Mouse (Mus musculus): ENCODE results near the gene Ap1g2.

Gene Ap1g2

DNA sequence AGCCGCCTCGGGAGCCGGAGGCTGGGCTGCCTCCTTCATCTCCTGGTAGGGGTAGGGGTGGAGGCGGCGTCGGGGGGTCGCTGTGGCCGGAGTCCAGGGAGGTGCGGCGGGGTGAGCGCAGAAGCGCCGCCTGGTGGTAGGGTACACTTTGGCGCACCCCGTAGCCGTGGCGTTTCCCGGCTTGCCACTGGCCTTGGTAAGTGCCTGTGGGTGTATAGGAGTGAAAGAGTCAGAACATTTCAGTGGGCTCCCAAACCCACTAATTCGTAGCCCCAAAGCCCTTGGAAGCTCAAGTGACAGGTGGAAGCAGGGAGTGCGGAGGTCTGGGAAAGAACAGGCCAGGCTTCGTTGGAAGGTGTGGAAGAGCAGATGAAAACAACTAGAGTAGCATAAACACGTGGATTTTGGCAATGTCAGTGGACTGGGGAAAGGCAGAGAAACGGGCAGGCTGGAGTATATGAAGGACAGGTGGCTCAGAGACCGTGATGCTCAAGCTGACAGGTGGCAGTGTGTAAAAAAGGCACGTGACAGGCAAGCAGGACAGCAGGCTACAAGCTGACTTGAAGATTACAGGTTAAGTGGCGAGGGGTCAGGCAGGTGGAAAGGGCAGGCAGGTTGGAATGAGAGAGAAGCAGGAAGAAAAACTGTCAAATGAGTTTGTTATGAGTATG is 7.7 kb upstream of the Ap1g2 start:
- no peak for DNase-seq (ENCODE audit: inconsistent ontology term)

DNA sequence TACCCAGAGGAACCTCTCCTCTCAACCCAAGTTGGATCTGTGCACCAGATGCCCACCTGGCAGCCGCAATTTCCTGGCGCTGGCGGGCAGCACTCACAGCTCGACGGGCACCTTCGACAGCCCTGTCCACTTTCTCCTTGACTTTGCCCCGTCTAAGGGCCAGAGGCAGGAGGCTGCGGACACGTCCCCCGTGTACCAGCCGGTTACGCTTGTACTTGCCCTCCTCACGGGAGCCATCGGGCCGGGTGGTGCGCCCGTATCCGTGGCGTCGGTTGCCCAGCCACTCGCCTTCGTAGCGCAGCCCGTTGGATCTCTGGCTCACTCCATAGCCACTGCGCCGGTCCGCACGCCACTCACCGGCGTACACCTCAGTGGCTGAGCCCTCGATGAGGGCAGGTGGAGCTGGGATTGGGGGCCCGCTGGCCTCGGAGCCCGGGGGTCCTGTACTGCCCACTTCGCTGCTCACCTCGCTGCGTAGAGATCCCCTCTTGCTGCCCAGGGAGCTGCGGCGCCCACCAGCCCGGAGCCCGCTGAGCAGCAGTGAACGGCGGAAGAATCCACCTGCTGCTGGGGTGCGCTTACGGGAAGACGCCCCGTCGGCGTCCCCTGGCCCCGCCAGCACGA is 7.1 kb upstream of the Ap1g2 start:
- no peak for DNase-seq (ENCODE audit: inconsistent ontology term)

DNA sequence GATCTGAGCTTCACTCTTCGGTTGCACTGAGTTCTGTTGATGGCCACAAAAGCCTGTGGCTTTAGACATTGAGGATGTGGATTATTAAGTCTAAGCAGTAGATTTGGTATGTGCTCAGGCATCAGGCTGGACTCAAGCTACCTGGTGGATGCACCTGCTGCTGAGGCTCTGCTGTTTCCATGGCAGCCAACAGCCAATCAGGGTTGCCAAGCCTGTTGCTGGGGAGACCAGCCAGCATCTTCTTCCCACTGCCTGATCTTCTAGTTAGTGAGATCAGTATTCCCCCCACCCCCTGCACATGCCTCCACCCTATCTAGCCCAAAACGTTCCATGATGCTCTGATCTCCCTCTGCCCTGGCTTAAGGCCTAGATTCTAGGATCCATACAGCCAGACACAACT is 5.3 kb upstream of the Ap1g2 start:
- no peak for DNase-seq (ENCODE audit: inconsistent ontology term)

DNA sequence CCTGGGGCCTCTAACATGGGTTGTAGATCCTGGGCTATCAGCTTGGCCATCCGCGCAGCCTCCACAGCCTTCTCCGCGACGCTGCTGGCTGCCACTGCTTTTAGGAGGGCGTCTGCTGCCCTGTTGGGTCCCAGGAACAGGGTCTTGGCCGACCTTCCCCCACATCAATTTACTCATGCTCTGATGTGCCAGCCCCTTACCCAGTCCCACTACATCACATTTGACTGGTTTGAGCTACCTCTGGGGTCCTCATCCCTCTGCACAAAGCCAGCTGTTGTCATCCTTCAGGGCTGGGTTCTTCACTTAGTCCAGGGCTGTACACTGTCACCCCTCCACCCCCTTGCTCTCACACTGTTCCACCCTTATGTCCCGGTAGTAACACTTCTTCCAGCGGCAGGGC is 3.7 kb upstream of the Ap1g2 start:
- no peak for DNase-seq (ENCODE audit: inconsistent ontology term)

DNA sequence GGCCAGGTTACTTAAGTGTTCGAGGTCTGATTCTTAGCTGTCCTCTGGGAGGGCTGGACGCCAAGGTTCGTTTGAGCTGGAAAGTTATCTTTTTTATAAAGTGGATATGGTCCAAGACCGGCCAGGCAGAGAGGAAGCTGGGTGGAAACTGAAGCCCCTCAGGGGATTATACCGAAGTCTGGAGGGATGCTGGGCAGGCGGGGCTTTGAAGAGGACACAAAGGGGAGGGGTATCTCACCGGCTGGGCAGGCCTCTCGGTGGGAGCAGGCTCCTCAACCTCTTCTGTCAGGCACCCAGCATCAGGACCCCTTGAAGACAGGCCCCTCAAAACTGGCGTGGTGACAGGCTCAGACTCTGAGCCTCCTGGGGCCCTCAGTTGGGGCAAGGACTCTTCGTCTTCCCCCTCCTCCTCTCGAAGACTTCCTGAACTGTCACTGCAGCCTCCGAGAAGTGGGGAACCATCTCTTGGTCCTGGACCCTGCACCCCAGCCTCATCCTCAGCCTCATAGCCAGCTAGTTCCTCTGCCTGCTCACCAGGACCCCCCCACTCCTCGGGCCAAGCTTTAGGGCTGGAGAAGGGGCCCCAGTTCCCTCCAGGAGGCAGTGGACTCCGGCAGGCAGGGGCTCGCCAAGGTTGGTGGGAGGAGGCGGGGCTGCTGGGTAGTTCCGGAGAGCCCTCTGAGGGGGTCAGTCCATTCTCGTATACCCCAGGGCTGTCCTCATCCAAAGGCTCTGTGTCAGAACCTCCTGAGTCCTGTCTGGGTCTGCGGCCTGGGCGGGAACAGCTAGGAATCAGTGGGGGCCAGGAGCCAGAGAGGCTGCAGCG is 2.9 kb upstream of the Ap1g2 start:
- DNase-seq (ENCODE audit: inconsistent ontology term), result no peak

DNA sequence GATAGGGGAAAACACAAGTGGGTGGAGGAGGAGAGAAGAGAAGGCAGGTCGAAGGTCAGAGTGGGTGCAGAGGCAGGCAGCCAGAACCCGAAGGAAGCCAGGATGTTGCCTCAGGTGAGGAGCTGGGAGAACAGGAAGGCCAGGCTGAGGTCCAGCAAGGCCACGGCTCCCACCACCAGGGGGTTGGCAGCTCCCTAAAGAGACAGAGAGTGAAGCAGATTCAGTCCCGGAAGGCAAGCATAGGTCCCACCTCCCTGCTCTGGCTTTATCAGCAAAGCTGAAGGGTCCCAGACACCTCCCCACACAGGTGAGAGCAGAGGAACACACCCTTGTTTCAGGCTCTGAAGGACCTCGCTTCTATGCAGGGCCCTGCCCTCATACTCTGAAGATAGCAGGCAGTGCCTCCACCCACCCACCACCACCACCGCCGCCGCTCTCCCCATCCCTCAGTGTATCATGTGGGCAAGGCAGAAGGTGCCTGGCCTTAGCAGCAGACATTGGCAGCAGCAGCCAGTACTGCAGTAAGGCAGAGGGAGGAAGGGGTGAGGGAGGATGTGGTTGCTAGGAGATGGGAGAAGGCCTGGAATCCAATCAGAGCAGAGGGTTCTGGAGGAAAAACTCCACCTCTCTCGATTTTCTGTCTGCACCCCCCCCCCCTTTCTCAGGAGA is 1.9 kb upstream of the Ap1g2 start:
- no peak for DNase-seq (ENCODE audit: inconsistent ontology term)

DNA sequence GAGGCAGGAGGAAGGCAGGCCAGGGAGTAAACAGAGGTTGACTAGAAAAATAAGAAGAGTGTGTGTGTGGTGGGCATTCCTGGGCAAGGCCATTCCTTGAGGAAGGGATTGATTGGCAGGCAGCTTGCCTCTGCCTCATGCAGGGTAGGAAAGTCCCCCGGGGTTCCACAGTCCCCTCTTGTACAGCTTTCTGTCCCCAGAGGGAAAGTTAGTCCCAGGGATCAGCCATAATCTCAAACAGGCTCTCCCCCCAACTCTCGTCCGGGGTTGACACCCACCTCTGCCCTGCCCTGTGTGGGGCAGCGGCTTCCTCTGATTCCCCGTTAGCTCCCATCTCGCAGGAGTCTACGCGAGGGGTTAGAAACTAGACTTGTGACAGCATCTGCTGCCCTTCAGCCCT is 597 bp upstream of the Ap1g2 start:
- no peak for DNase-seq (ENCODE audit: inconsistent ontology term)

DNA sequence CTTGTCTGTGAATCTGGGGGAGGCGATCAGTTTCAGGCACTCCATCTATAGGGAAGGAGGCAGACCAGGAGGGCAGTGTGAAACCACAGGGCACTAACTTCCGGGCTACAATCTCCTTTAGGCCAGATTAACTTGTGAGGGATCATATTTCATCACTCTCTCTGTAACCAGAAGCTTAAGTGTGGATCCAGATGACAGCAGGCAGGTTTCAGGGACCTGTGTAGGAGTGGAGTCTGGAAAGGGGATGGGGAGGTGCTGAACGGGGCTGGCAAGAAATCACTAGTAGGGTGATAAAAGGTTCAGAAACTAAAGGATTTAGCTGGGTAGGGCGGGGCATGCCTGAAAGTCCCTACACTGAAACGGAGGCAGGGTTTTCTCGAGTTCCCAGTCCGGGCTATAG is 1.0 kb downstream of the Ap1g2 start:
- no peak for DNase-seq (ENCODE audit: inconsistent ontology term)

DNA sequence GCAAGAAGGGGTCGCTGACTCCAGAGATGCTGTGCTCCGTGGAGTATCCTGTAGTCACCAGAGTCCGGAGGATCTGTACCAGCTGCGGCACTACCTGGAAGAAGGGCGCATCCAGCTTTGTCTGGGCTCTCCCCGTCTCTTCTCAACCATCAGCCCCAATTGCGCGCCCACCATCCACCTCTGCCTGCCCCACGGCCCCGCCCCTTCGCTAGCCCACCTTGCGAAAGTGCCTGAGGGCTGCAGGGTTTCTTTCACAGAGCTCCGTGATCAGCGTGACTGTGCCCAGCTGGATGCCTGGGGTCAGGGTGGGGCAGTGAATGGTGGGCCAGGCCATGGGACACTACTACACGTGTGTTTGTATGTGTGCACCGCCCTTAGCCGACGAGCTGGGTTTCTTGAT is 2.0 kb downstream of the Ap1g2 start:
- DNase-seq (ENCODE audit: inconsistent ontology term), result no peak

DNA sequence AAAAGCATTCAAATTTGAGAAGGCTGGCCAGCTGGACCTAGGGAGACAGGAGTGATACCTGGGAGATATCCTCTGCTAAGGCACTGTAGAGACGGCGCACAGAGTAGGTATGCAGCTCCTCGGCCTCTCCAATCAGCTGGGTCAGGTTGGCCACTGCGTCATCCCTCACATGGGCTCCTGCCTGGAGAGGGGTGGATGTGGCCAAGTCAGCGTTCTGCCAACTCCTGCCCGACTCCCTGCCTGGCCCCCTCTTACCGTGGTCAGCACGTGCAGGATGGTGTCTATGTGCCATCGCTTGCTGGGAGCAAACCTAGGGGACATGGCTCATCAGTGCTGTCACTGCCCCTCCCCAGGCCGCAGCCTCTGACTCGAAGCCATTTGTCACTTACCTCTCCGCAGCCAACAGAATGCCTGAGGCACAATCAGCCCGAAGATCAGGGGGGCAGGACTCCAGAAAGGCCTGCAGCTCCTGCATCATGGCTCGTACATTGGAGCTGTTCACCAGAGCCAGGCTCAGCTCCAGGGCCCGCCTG is 4.1 kb downstream of the Ap1g2 start:
- no peak for DNase-seq (ENCODE audit: inconsistent ontology term)

DNA sequence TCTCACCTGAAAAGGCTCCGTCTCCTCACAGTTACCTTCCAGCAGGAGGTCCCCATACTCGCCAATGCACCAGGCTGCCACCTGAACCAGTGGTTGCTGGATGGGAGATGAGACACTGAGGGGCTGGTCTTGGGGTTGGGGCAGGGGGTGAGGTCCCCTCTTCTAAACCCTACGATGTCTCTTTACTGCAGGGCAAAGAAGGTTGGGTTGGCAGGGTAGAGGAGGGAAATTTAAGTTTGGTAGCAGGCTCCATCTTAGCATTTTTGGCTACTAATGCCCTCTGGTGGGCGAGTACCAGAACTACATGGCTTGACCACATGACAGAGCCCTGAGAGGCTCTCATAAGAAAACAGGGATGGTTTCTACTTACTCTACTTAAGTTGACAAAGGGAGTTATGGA is 4.8 kb downstream of the Ap1g2 start:
- DNase-seq (ENCODE audit: inconsistent ontology term), result no peak

DNA sequence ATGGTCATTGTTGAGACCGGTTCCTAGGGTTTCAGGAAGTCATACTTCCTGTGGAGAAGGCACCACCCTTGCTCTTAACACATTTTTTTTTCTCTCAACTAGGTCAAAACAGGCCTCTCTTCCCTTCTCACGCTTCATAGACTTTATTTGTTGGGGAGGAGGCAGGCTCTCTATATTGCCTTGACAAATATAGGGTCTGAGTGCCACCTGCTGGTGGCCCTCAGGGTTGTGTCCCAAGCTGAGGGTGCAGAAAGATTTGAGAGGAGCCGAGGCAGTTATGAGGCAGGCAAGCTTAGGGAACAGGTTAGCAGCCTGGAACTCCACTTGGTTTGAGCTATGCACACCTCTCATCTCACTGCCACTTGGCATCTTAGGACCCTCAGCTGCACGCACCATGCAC is 8.3 kb downstream of the Ap1g2 start:
- peak; percentile 40 for DNase-seq (ENCODE audit: inconsistent ontology term)

DNA sequence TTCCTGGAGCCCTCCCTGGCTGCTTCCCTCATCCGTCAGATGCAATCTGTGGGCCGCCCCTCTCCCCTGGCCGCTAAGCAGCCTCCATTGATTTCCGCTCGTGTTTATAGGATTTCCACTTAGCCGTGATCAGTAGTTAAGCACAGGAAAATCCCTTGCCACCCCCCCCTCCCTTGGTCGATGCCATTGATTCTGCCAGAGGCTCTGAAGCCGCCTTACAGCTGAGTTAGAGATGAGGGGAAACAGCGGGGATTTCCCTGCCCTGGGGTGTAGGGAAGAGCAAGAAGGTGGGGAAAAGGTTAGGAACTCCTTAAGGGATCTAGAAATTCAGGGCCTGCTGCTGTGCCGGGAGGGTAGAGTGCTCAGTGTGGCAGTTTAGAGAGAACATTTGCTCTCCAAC is 8.7 kb downstream of the Ap1g2 start:
- DNase-seq (ENCODE audit: inconsistent ontology term), result no peak

DNA sequence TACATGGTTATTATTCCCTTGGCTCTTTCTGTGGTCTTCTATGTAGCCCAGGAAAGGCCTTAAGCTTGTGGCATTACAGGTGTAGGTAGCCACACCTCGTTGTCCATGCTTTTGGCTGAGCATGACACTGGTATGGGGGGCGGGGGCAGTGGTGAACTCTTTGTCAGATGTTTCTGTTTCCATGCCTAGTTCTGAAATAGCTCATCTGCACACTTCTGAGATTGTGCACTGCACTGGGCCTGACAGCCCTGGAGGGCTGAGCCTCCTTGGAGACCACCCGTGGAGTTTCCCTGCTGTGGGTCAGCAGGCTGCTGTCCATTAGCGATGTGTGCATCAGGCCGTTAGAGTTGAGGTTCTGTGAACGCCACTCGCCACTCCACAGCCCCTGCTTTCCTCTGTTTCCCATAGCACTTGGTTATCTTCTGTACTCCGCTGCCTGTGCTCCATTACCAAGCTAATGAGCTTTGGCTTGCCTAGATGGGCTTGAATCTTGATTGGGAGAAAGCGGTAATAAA is 9.8 kb downstream of the Ap1g2 start:
- DNase-seq (ENCODE audit: inconsistent ontology term), result no peak

DNA sequence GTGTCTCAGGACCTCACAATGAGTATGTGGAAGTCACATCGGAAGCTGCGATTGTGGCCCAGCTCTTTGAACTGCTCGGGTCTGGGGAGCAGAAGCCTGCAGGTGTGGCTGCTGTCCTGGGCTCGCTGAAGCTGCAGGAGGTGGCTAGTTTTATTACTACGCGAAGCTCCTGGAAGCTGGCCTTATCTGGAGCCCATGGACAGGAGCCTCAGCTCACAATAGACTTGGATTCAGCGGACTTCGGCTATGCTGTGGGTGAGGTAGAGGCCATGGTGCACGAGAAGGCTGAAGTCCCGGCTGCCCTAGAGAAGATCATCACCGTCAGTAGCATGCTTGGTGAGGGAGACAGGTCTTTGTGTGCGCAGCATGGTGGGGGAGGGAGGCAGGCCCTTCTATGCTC is 10.7 kb downstream of the Ap1g2 start:
- DNase-seq (ENCODE audit: inconsistent ontology term), result no peak

DNA sequence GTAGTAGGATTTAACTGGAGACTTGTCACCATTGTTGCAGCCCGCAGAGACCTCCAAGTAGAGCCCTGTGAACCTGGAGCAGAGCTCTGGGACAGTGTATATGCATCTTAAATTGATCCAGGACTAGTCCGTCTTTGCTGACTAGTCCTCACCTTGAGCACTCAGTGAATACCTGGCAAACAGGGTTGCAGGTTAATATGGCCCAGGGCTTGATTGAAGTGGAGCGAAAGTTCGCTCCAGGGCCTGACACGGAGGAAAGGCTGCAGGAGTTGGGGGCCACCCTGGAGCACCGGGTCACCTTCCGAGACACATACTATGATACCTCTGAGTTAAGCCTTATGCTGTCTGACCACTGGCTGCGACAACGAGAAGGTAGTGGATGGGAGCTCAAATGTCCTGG is 11.1 kb downstream of the Ap1g2 start:
- DNase-seq (ENCODE audit: inconsistent ontology term), result no peak

DNA sequence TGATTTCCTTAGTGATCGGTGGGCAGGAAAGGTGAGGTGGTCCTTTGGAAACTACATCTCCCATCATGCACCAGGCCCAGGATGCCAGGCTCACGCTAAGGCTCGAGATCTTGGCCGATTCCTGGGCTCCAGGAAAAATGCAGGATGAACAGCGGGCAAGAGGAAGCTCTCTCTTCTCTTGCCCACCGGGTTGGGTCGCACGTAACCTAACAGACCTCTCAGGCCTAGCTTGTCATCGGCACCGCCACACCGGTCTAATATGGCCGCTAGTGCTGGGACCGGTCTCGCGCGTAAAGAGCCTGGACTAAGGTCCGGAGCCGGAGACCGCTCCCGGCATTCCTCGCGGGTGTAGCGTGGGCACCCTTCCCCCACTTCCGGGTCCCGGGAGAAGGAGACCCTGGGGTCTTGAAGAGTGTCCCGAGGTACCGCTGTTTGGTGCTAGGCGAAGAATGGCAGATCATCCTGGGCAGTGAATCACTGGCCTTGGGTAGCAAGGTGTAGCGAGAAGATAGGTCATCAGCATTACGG is 11.6 kb downstream of the Ap1g2 start, which contains the start of gene Thtpa:
Thtpa (plus strand) TSS at position 81 of the 528 bp plus-strand sequence.
- peak; percentile 76 for DNase-seq (ENCODE audit: inconsistent ontology term)

DNA sequence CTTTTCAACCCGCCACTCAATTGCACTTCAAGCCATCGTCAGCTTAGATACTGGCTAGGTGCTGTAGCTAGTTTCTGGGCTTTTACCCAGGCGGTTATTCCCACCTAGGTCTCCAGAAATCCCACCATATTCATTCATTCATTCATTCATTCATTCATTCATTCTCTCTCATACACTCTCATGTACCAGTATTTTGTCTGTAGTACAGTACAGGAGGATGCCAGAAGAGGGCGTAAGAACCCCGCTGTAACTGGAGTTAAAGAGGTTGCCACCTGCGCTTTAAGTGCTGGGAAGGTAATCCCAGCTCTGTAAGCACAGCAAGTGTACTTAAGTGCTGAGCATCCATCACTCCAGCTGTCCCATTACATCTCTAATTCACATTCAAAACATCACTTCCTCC is 12.5 kb downstream of the Ap1g2 start:
- no peak for DNase-seq (ENCODE audit: inconsistent ontology term)

DNA sequence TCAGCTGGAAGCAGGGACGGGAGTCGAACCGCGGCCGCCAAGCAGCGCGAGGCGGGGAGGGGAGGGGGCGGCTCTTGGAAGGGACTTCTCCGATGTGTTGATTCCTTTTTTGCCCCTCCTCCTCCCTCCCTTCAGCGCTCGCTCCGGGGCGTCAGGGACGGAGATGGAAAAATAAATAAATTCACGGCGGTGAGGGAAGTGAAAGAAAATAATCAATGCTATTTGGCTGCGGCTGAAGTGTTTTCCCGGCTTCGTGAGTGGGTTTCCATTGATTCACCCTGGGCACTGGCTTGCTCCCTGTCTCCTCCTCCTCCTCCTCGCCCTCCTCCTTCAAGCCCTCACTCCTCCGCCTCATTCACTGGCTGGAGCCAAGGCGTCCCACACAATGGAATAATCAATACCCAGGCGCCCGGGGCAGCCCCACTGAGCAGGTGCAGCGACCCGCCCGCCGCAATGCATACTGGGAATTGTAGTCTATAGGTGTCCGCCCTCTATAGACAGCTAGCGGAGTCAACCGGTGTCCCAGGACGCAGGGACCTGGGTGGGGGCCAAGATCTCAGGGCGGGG is 14.3 kb downstream of the Ap1g2 start, which contains the start of gene Zfhx2:
Zfhx2 (minus strand) TSS at position 314 of the 567 bp plus-strand sequence.
- peak; percentile 96 for DNase-seq (ENCODE audit: inconsistent ontology term)

DNA sequence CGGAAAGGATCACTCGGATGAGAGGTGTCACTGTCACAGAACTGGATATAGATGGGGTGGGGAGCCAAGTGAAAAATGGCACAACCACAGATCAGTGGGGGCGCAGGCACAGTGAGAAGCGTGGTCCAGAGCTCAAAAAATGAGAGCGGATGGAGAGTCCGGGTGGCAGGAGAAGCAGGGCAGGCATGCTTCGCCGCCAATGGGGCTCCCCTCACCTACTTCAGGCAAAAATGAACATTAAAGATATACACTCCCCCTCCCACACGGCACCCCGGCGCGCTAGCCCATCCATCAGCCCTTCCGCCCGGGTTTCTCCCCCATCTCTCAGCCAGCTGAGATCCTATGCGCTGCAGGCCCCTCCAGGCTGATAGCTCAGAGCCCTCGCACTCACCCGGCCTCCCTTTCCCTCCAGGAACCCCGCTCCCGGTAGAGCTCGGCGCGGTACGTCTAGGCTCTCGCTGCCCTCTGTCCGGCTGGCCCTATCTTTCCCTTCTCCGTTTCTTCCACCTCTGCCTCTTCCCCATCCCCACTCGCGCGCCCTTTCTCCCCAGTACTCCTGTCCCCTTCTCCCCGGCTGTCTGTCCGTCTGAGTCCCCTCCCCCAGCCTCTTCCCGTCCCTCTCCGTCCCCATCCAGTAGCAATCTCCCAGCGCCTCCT is 15.1 kb downstream of the Ap1g2 start:
- DNase-seq (ENCODE audit: inconsistent ontology term), result no peak

Measured in Muller cell, postnatal 12 days (primary cell).